8 mouse cellular contexts compared by ENCODE assay signal in the genomic region with DNA sequence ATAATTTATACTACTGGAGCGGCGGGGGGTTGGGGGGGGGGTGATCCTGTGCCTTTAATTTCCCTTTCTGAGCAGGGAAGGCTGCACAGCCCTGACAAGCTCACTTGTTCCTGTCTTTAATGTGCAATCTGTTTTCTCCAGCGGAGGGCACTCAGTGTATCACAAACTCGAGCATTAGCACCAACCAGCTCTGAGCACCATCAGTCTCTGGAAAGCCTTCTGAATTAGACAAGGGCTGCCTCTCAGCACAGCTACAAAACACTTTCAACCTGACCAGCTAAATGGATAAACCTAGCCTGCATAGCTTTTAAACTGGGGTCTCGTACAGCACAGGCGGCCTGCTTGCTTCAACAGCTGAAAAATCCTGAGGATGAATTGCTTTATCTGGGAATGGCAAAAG. TPM values are rescaled to one million over a fixed set of nuclear protein-coding genes. Genes with fewer than 3 reads are reported as not detected.
DNase-seq lines count a peak whose midpoint lies in the region; ATAC-seq lines count a peak whose summit lies in the region.

A gene (plus strand): TSS at position 113 of the 400 bp plus-strand sequence.

- 13% methylated on average over 6 of the region's 6 CpGs for WGBS in lung, embryonic 15.5 days
- 6% methylated on average over 6 of the region's 6 CpGs for WGBS in embryonic facial prominence, embryonic 15.5 days
- WGBS in intestine, embryonic 16.5 days, result 11% methylated on average over 6 of the region's 6 CpGs
- 34% methylated on average over 6 of the region's 6 CpGs for WGBS in liver, embryonic 13.5 days (ENCODE audit: insufficient replicate concordance)
- WGBS in stomach, embryonic 16.5 days, result 13% methylated on average over 6 of the region's 6 CpGs

- no peaks in the 10 kb centered on the region for H3K36me3 ChIP-seq in lung, embryonic 15.5 days
- no peaks in the 10 kb centered on the region for H3K36me3 ChIP-seq in embryonic facial prominence, embryonic 15.5 days
- no peaks in the 10 kb centered on the region for H3K36me3 ChIP-seq in intestine, embryonic 16.5 days (ENCODE audit: control insufficient read depth, insufficient read depth, low read length)
- H3K36me3 ChIP-seq in liver, embryonic 13.5 days, result no peaks in the 10 kb centered on the region
- no peaks in the 10 kb centered on the region for H3K36me3 ChIP-seq in stomach, embryonic 16.5 days (ENCODE audit: control insufficient read depth, insufficient read depth, low read length)

- no peak within 1 kb of the TSS for H3K9ac ChIP-seq in lung, embryonic 15.5 days
- no peak within 1 kb of the TSS for H3K9ac ChIP-seq in embryonic facial prominence, embryonic 15.5 days
- no peak within 1 kb of the TSS for H3K9ac ChIP-seq in intestine, embryonic 16.5 days (ENCODE audit: low read depth, low read length)
- H3K9ac ChIP-seq in liver, embryonic 13.5 days, result no peak within 1 kb of the TSS
- 0 out of 2 replicates have a peak within 1 kb of the TSS, but pooled peaks have one; percentile 13 for H3K9ac ChIP-seq in stomach, embryonic 16.5 days (ENCODE audit: low read length)

- H3K27ac ChIP-seq in lung, embryonic 15.5 days, result no peak within 1 kb of the TSS
- H3K27ac ChIP-seq in embryonic facial prominence, embryonic 15.5 days (replicated peaks), result no peak within 1 kb of the TSS
- no peak within 1 kb of the TSS for H3K27ac ChIP-seq in intestine, embryonic 16.5 days (ENCODE audit: low read length)
- no peak within 1 kb of the TSS for H3K27ac ChIP-seq in liver, embryonic 13.5 days
- no peak within 1 kb of the TSS for H3K27ac ChIP-seq in stomach, embryonic 16.5 days (ENCODE audit: low read length)

- ATAC-seq in lung, embryonic 15.5 days (ENCODE audit: borderline replicate concordance, extremely low read depth, low FRiP score, low TSS enrichment), result no peak
- ATAC-seq in embryonic facial prominence, embryonic 15.5 days (ENCODE audit: insufficient number of reproducible peaks, low FRiP score, low TSS enrichment, low read depth), result no peak
- ATAC-seq in intestine, embryonic 16.5 days, result no peak
- ATAC-seq in liver, embryonic 13.5 days (ENCODE audit: low read depth), result no peak
- ATAC-seq in stomach, embryonic 16.5 days (ENCODE audit: insufficient read depth, low FRiP score), result no peak

- no peaks in the 10 kb centered on the region for H3K27me3 ChIP-seq in lung, embryonic 15.5 days
- no peaks in the 10 kb centered on the region for H3K27me3 ChIP-seq in embryonic facial prominence, embryonic 15.5 days
- no peaks in the 10 kb centered on the region for H3K27me3 ChIP-seq in intestine, embryonic 16.5 days (replicated peaks; ENCODE audit: control insufficient read depth, insufficient read depth, low read length)
- H3K27me3 ChIP-seq in liver, embryonic 13.5 days, result no peaks in the 10 kb centered on the region
- no peaks in the 10 kb centered on the region for H3K27me3 ChIP-seq in stomach, embryonic 16.5 days (ENCODE audit: control insufficient read depth, insufficient read depth, low read length)

- H3K4me2 ChIP-seq in lung, embryonic 15.5 days, result peak within 1 kb of the TSS; percentile 52
- H3K4me2 ChIP-seq in embryonic facial prominence, embryonic 15.5 days (replicated peaks), result peak within 1 kb of the TSS; percentile 53
- H3K4me2 ChIP-seq in intestine, embryonic 16.5 days (ENCODE audit: low read depth, low read length), result peak within 1 kb of the TSS; percentile 53
- H3K4me2 ChIP-seq in liver, embryonic 13.5 days, result peak within 1 kb of the TSS; percentile 19; the same call in 1 of the 2 replicates
- peak within 1 kb of the TSS; percentile 60 for H3K4me2 ChIP-seq in stomach, embryonic 16.5 days (ENCODE audit: low read depth, low read length)

- no peaks in the 10 kb centered on the region for H3K4me1 ChIP-seq in lung, embryonic 15.5 days
- H3K4me1 ChIP-seq in embryonic facial prominence, embryonic 15.5 days, result no peaks in the 10 kb centered on the region
- peaks cover 2% of the 10 kb centered on the region; the same call in 1 of the 2 replicates for H3K4me1 ChIP-seq in intestine, embryonic 16.5 days (ENCODE audit: control insufficient read depth, insufficient read depth, low read length)
- H3K4me1 ChIP-seq in liver, embryonic 13.5 days (replicated peaks), result no peaks in the 10 kb centered on the region
- H3K4me1 ChIP-seq in stomach, embryonic 16.5 days (ENCODE audit: control insufficient read depth, insufficient read depth, low read length), result no peaks in the 10 kb centered on the region

- DNase-seq in lung, postnatal 25 days (ENCODE audit: low spot score), result no peak
- no peak for DNase-seq in liver, embryonic 13.5 days
- no peak for DNase-seq in urinary bladder, adult 18-20 months (ENCODE audit: low spot score in 2 of 2)
- DNase-seq in lung, adult 18-20 months, result no peak

- no peaks in the 10 kb centered on the region for H3K9me3 ChIP-seq in lung, embryonic 15.5 days
- H3K9me3 ChIP-seq in embryonic facial prominence, embryonic 15.5 days (replicated peaks), result no peaks in the 10 kb centered on the region
- no peaks in the 10 kb centered on the region for H3K9me3 ChIP-seq in intestine, embryonic 16.5 days (ENCODE audit: control insufficient read depth, low read length)
- no peaks in the 10 kb centered on the region for H3K9me3 ChIP-seq in liver, embryonic 13.5 days (replicated peaks)
- H3K9me3 ChIP-seq in stomach, embryonic 16.5 days (replicated peaks; ENCODE audit: control insufficient read depth, low read length), result no peaks in the 10 kb centered on the region

- H3K4me3 ChIP-seq in lung, embryonic 15.5 days, result peak within 1 kb of the TSS; percentile 28
- peak within 1 kb of the TSS; percentile 40 for H3K4me3 ChIP-seq in embryonic facial prominence, embryonic 15.5 days (replicated peaks)
- H3K4me3 ChIP-seq in intestine, embryonic 16.5 days (ENCODE audit: low read length), result peak within 1 kb of the TSS; percentile 26
- H3K4me3 ChIP-seq in liver, embryonic 13.5 days (replicated peaks), result no peak within 1 kb of the TSS
- H3K4me3 ChIP-seq in stomach, embryonic 16.5 days (replicated peaks; ENCODE audit: low read length), result peak within 1 kb of the TSS; percentile 33

RNA-seq across cellular contexts. Expression of the gene that starts here (rescaled TPM):
- polyA plus RNA-seq in lung, embryonic 15.5 days (2015; fragmentation: Nextera tagmentation; extraction: Ambion mirVana), result 0.24 and 0.40 TPM in 2 replicates
- polyA plus RNA-seq in embryonic facial prominence, embryonic 15.5 days (2015; fragmentation: Nextera tagmentation; extraction: Ambion mirVana), result 3.5 and 3.7 TPM in 2 replicates
- 0.42 and 0.65 TPM in 2 replicates for polyA plus RNA-seq in intestine, embryonic 16.5 days (2015; fragmentation: Nextera tagmentation; extraction: Ambion mirVana)
- polyA plus RNA-seq in liver, embryonic 13.5 days (2015; fragmentation: Nextera tagmentation; extraction: Ambion mirVana), result 0.02 TPM in 1 of 2 replicates, not detected in the other
- polyA plus RNA-seq in stomach, embryonic 16.5 days (2015; fragmentation: Nextera tagmentation; extraction: Ambion mirVana), result 1.1 and 2.3 TPM in 2 replicates
